Mouse (Mus musculus) liver, embryonic 14.5 days (tissue): ENCODE data around the gene Sh3pxd2b. TPM values are rescaled to one million over a fixed set of nuclear protein-coding genes. Genes with fewer than 3 reads are reported as not detected.

Experiments used
- ATAC-seq: fragments of 200-750 bp; cut with Nextera tagmentation; 2 replicates; pipeline ENCODE4 v1.8.0; 2017; ENCODE audit warnings: moderate number of reproducible peaks, mild to moderate bottlenecking, moderate library complexity; ENCODE audit not compliant: insufficient read depth
- DNase-seq, 3 experiments: peaks; one replicate each; pipeline ENCODE4 v3.0.0-alpha.2; 2012 to 2013; ENCODE audit warnings: low read depth in 3 of 3, low spot score in 3 of 3
- H3K27ac ChIP-seq: fragments of 300-500 bp; sonication (generic); 2 replicates; pipeline ENCODE4 v1.5.1; 2014; ENCODE audit warnings: moderate library complexity, mild to moderate bottlenecking, control low read depth, inconsistent platforms
- H3K27me3 ChIP-seq: fragments of 300-500 bp; sonication (generic); 2 replicates; pipeline ENCODE4 v1.6.1; 2014; ENCODE audit warnings: mild to moderate bottlenecking, low read length, moderate library complexity; ENCODE audit not compliant: control insufficient read depth, insufficient read depth
- H3K36me3 ChIP-seq: fragments of 300-500 bp; sonication (generic); replicated peaks from 2 replicates; pipeline ENCODE4 v1.6.1; 2014; ENCODE audit warnings: low read depth; ENCODE audit not compliant: control insufficient read depth, insufficient read depth
- H3K4me1 ChIP-seq, 2 experiments: fragments of 200-500 bp in 1 of 2; fragments of 300-500 bp in 1 of 2; sonication (generic) in 1 of 2; replicated peaks; 2 replicates each; pipeline ENCODE4 v1.6.1; 2012 to 2014; ENCODE audit warnings: antibody characterized with exemption in 1 of 2, inconsistent platforms in 1 of 2, low read length in 1 of 2; ENCODE audit not compliant: control insufficient read depth in 2 of 2, insufficient read depth in 2 of 2
- H3K4me2 ChIP-seq: fragments of 300-500 bp; sonication (generic); 2 replicates; pipeline ENCODE4 v1.6.1; 2014; ENCODE audit warnings: low read depth, mild to moderate bottlenecking, control low read depth, moderate library complexity
- H3K4me3 ChIP-seq, 2 experiments: fragments of 200-500 bp in 1 of 2; fragments of 300-500 bp in 1 of 2; sonication (generic) in 1 of 2; 2 replicates each; pipeline ENCODE4 v1.5.1; 2012 to 2014; ENCODE audit warnings: low read depth in 2 of 2, low read length in 2 of 2, mild to moderate bottlenecking in 2 of 2, control low read depth in 1 of 2, inconsistent platforms in 1 of 2, moderate library complexity in 1 of 2; ENCODE audit not compliant: insufficient read depth in 1 of 2
- H3K9ac ChIP-seq: fragments of 300-500 bp; sonication (generic); replicated peaks from 2 replicates; pipeline ENCODE4 v1.6.1; 2014; ENCODE audit warnings: mild to moderate bottlenecking, control low read depth, moderate library complexity
- H3K9me3 ChIP-seq: fragments of 300-500 bp; sonication (generic); 2 replicates; pipeline ENCODE4 v1.6.1; 2016; ENCODE audit warnings: low read length, mixed read lengths; ENCODE audit not compliant: control insufficient read depth
- CTCF ChIP-seq: IDR thresholded peaks from 2 replicates; pipeline ENCODE4 v1.5.1; 2016; ENCODE audit warnings: antibody characterized with exemption, low read depth, control low read depth
- EP300 ChIP-seq: IDR thresholded peaks from 2 replicates; pipeline ENCODE4 v1.6.1; 2016; ENCODE audit warnings: antibody characterized with exemption, low read depth
- WGBS: fragments of 180-500 bp; shearing (Covaris S2); extraction: QIAGEN DNeasy Blood & Tissue Kit; methylation state at CpG from one replicate; pipeline ENCODE4 v1.1.7; 2014; ENCODE audit not compliant: insufficient replicate concordance; 5-methylcytosine and 5-hydroxymethylcytosine counted together
- polyA plus RNA-seq, 2 experiments: library from polyadenylated mRNA; depleted of rRNA in 1 of 2; stranded (reverse) in 1 of 2; unstranded in 1 of 2; fragments of >200 nt; fragmentation: Nextera tagmentation in 1 of 2; extraction: Ambion mirVana in 1 of 2; gene quantifications; 2 replicates each; pipeline versions ENCODE4 v1.2.1 to v1.2.3; 2012 to 2014

The Sh3pxd2b gene
- polyA plus RNA-seq, 2 experiments: 0.83 to 0.89 TPM

DNA sequence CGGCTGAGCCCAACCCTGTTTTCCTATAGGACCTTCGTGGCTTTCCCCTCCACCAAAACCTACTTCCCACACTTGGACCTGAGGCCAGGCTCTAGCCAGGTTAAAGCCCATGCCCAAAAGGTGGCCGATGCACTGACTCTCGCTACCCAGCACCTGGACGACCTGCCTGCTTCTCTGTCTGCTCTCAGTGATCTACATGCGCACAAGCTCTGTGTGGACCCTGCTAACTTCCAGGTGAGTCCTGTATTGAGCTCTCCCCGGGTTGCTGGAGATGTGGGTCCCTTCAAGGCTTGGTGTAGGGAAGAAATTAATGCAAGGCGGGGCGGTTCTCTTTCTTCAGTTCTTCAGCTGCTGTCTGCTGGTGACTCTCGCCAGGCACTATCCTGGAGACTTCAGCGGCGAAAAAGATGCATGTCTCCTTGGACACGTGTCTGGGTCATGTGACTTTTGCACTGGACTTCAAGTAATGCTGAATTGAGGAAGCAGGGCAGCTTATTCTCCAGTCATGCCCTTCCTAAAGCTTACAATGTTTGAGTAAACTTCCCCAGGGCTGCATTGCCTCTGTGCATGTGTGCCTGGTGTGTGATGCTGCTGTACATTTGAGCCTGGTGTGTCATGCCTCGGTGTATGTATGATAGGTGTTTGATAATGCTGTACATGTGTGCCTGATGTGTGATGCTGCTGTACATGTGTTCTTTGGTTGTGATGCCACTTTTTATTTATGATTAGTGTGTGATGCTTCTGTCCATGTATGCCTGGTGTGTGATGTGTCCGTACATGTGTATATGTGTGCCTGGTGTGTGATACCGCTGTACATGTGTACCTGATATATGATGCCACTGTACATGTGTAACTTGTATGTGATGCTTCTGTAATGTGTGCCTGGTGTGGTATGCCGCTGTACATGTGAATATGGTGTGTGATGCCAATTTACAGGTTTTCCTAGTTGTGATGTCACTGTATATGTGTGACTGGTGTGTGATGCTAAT is 47.0 kb upstream of the Sh3pxd2b start:
- TF ChIP-seq CTCF (no peak), EP300 (no peak)
- DNase-seq (no peak), ATAC-seq (no peak)
- Histone ChIP-seq H3K4me1 (peaks cover 0 to 8% of the 10 kb centered on the region in 2 experiments), H3K9me3 (no peaks in the 10 kb centered on the region), H3K4me3 (peak overlapping the region; percentile 51 to 69), H3K36me3 (peaks cover 13% of the 10 kb centered on the region; the same call in 1 of the 2 replicates), H3K27ac (peak overlapping the region; percentile 87), H3K27me3 (no peaks in the 10 kb centered on the region; the same call in 1 of the 2 replicates), H3K9ac (peak overlapping the region; percentile 66), H3K4me2 (peak overlapping the region; percentile 61)
- WGBS: 48% methylated on average over 14 of the region's 17 CpGs

DNA sequence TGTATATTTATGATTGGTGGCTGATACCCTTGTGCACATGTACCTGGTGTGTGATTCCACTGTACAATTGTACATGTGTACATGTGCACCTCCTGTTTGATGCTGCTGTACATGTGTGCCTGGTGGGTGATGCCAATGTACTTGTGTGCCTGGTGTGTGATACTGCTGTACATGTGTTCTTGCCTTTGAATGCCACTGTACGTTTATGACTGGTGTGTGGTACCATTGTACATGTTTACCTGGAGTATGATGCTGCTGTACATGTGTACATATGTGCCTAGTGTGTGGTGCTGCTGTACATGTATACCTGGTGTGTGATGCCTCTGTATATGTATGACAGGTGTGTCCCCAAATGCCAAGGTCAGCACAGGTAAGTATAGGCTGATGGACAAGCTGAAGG is 46.1 kb upstream of the Sh3pxd2b start:
- peak overlapping the region; percentile 61 for H3K4me2 ChIP-seq
- H3K9ac ChIP-seq: no peak overlapping the region
- 50% methylated on average over 1 of the region's 1 CpGs for WGBS
- no peak for DNase-seq
- peaks cover under 1 to 11% of the 10 kb centered on the region in 2 experiments for H3K4me1 ChIP-seq
- no peaks in the 10 kb centered on the region; the same call in 1 of the 2 replicates for H3K27me3 ChIP-seq
- peak overlapping the region in 1 of 2 experiments; percentile 51; a peak in 1 of 4 replicates for H3K4me3 ChIP-seq
- H3K27ac ChIP-seq: no peak overlapping the region
- ATAC-seq: no peak
- no peaks in the 10 kb centered on the region for H3K9me3 ChIP-seq
- H3K36me3 ChIP-seq: peaks cover 13% of the 10 kb centered on the region; the same call in 1 of the 2 replicates
- no peak for TF ChIP-seq EP300
- TF ChIP-seq CTCF: no peak

DNA sequence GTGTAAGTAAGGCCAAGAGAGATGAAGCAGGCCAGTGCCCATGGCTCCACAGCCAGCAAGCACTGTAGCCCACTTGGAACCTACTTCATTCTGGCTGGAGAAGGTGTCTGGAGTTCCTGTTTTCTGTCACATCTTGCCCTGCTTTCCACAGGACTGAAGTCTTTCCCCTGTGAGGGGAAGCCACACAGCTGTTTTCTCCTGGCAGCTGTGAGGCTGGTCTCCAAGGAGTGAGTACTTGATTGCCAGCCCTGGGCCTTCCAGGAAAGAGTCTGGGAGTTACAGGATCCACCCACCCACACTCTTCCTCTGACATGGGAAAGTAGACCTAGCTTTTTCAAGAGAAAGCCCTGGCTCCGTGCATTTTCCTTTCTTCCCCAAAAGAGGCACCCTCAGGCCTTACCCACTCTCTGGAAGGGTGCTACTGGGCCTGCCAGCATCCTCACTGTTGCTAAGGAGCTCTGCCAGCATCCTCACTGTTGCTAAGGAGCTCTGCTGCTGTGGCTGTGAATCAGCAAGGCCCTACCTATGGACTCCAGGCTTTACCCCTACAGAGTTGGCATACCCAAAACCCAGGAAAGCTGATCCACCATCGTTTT is 44.7 kb upstream of the Sh3pxd2b start:
- ATAC-seq (no peak), DNase-seq (no peak)
- Histone ChIP-seq H3K4me3 (no peak overlapping the region), H3K4me2 (no peak overlapping the region), H3K27me3 (no peaks in the 10 kb centered on the region; the same call in 1 of the 2 replicates), H3K9ac (no peak overlapping the region), H3K36me3 (peaks cover 13% of the 10 kb centered on the region; the same call in 1 of the 2 replicates), H3K4me1 (peaks cover 3 to 19% of the 10 kb centered on the region in 2 experiments), H3K27ac (no peak overlapping the region), H3K9me3 (no peaks in the 10 kb centered on the region)
- TF ChIP-seq CTCF: no peak
- no peak for TF ChIP-seq EP300
- WGBS: 34% methylated on average over 2 of the region's 2 CpGs

DNA sequence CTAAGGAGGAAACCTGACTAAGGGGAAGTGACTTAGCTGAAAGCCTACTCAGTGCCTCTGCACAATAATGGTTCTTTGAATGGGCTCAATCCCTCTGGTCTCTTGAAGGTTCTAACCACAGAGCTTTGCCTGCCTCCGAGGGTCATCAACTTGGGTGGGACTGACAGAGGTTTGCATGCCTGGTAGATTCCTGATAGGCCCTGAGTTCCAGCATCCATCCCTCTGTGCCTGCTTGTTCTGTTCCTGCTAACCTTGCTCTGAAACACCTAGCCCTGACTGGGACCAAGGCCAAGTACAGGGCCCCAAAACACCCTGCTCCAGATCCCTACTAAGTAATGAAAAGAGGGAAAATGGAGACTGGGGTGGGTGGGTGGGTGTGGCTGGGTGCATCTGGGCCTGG is 44.2 kb upstream of the Sh3pxd2b start:
- WGBS: 29% methylated on average over 1 of the region's 1 CpGs
- DNase-seq: no peak

DNA sequence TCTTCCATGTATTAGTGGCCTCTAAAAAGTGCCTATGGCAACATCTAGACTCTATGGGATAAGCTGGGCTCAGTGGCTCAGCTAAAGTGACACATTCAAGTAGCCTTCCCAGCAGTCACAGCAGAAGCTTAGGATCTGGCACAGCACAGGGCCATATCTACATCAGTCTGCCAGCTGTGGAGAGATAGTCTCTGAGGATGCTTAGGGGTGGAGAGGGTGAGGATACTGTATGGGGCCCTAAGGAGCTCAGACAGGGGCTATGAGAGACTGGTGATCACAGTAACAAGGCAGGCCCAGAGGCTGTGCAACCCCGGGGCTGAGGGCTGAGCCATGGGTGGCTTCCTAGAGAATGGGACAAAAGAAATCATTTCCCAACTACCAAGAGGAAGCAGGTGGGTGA is 40.6 kb upstream of the Sh3pxd2b start:
- no peak for DNase-seq
- no peak overlapping the region for H3K27ac ChIP-seq
- no peaks in the 10 kb centered on the region for H3K9me3 ChIP-seq
- 55% methylated on average over 1 of the region's 1 CpGs for WGBS
- no peak overlapping the region for H3K9ac ChIP-seq
- H3K27me3 ChIP-seq: no peaks in the 10 kb centered on the region
- peak overlapping the region; percentile 17; the same call in 1 of the 2 replicates for H3K4me2 ChIP-seq
- peaks cover 3 to 11% of the 10 kb centered on the region in 2 experiments for H3K4me1 ChIP-seq
- TF ChIP-seq CTCF (no peak), EP300 (0 out of 2 replicates have a peak, but pooled peaks have one; percentile 9)
- H3K36me3 ChIP-seq: peaks cover 4% of the 10 kb centered on the region; the same call in 1 of the 2 replicates
- ATAC-seq: peak; percentile 64
- no peak overlapping the region for H3K4me3 ChIP-seq

More for the DNA sequence above, 44.2 kb upstream of the Sh3pxd2b start:
- no peak overlapping the region for H3K9ac ChIP-seq
- H3K27ac ChIP-seq: no peak overlapping the region
- no peak overlapping the region for H3K4me3 ChIP-seq
- H3K36me3 ChIP-seq: peaks cover 13% of the 10 kb centered on the region; the same call in 1 of the 2 replicates
- no peak for TF ChIP-seq EP300
- no peak for TF ChIP-seq CTCF
- H3K9me3 ChIP-seq: no peaks in the 10 kb centered on the region
- ATAC-seq: no peak
- no peak overlapping the region for H3K4me2 ChIP-seq
- H3K4me1 ChIP-seq: peaks cover 3 to 19% of the 10 kb centered on the region in 2 experiments
- no peaks in the 10 kb centered on the region; the same call in 1 of the 2 replicates for H3K27me3 ChIP-seq
